Mouse (Mus musculus) bone marrow, adult 2 months (tissue): Measurements from ENCODE around the gene Stat5a.

ENCODE experiments used
- CTCF ChIP-seq: fragments of 200-500 bp; IDR thresholded peaks from 2 replicates; pipeline ENCODE4 v1.5.1; 2011; ENCODE audit warnings: low read length, control low read depth; ENCODE audit not compliant: control insufficient read depth, insufficient read depth
- POLR2A ChIP-seq: fragments of 200-500 bp; IDR thresholded peaks from 2 replicates; pipeline ENCODE4 v1.6.1; 2011; ENCODE audit warnings: low read depth, mild to moderate bottlenecking, control low read depth, low read length, borderline replicate concordance; ENCODE audit not compliant: control insufficient read depth

GRCm38 (mm10) chr11:100859579-100860075 lies 476 bp downstream of the Stat5a start:
- no peak for TF ChIP-seq POLR2A
- TF ChIP-seq CTCF: no peak
